Mouse (Mus musculus): ENCODE results near the gene Myo18a.

Myo18a gene

DNA sequence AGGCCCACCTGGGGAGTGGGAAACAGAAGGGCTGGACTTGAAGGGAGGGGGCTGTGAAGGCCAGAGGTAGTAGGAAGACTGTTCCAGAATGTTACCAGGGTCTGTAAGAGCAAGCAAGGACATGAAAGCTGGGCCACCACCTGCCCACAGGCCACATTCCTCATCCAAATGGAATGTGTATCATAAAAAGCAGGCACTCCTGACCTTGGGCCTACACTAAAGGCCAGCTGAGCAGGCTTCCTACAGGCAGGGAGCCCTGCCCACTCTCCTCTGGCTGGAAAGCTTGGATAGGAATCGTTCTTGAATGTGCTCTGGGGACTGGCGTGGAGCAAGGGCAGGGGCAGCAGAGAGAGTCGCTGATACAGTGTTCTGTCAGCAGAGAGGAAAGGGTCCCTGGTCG lies 73.7 kb downstream of the Myo18a start:
- no peak for DNase-seq (ENCODE audit: low spot score)

GRCm38 (mm10) chr11:77837856-77838255 lies 74.8 kb downstream of the Myo18a start:
- no peak for DNase-seq (ENCODE audit: low spot score)

GRCm38 (mm10) chr11:77840523-77841245 lies 77.6 kb downstream of the Myo18a start:
- no peak for DNase-seq (ENCODE audit: low spot score)

GRCm38 (mm10) chr11:77843068-77843905 lies 80.2 kb downstream of the Myo18a start:
- DNase-seq (ENCODE audit: low spot score), result no peak

DNA sequence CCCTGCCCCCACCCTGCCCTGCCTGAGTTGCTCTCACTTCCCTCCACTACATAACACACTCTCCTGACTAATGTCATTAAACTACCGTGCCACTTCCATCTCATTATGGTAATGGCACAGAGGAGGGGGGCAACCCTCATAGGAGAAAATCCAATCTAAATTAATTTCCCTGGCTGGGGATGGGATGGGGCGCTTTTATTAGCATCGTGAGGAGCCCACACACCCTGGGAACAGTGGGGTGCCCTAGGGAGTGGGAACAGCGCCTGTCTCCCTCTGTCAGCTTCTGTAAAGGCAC lies 80.8 kb downstream of the Myo18a start:
- DNase-seq (ENCODE audit: low spot score), result no peak

DNA sequence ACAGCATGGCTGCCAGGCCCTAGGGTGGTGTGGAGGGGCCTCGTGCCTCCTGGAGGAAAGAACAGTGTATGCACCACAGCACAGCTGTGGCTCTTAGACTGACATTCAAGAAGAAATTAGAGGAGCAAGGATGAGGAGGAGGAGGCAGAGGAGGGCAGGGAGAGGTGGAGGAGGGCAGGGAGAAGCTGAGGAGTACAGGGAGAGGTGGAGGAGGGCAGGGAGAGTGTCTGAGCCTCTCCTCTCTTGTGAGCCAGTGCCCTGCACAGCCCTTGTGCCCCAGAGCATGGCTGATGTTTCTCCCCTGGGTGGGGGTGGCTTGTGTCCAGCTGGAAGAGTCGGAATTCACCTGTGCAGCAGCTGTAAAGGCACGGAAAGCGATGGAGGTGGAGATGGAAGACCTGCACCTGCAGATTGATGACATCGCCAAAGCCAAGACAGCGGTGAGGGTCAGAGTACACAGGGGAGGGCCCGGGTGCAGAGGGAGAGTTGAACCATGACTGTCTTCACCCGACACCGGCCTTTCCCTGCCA lies 84.6 kb downstream of the Myo18a start:
- DNase-seq (ENCODE audit: low spot score), result no peak

DNA sequence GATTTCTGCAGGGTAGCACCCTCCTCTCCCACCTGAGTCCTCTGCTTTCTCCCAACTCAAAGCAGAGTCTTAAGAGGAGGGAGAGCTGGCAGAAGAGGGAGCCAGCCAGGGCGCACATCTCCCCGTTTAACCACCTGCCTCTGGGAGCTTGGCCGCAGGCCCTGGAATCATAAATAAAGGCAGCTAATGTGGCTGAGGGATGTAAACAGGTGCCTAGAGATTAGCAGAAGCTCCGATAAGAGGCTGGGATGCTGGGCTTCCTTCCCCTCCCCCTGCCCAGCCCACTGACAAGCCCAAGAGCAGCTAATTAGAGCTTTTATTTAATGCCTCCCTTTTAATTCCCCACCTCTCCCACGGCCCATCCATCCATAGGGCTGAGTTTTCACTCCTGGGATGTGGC lies 85.1 kb downstream of the Myo18a start:
- DNase-seq (ENCODE audit: low spot score), result no peak

DNA sequence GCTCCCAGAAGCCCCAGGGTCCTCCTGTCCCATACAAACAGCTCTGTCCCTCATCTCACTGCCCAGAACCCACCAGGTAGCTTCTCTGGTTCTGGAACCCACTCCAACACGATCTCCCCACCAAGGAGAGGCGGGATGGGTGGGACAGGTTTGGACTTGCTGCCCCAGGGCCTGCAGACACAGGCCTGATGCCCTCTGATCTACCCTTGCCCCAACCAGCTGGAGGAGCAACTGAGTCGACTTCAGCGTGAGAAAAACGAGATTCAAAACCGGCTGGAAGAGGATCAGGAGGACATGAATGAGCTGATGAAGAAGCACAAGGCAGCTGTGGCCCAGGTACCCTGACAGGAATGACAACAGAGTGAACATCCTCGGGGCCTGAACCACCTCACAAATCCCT lies 86.1 kb downstream of the Myo18a start:
- no peak for DNase-seq (ENCODE audit: low spot score)

DNA sequence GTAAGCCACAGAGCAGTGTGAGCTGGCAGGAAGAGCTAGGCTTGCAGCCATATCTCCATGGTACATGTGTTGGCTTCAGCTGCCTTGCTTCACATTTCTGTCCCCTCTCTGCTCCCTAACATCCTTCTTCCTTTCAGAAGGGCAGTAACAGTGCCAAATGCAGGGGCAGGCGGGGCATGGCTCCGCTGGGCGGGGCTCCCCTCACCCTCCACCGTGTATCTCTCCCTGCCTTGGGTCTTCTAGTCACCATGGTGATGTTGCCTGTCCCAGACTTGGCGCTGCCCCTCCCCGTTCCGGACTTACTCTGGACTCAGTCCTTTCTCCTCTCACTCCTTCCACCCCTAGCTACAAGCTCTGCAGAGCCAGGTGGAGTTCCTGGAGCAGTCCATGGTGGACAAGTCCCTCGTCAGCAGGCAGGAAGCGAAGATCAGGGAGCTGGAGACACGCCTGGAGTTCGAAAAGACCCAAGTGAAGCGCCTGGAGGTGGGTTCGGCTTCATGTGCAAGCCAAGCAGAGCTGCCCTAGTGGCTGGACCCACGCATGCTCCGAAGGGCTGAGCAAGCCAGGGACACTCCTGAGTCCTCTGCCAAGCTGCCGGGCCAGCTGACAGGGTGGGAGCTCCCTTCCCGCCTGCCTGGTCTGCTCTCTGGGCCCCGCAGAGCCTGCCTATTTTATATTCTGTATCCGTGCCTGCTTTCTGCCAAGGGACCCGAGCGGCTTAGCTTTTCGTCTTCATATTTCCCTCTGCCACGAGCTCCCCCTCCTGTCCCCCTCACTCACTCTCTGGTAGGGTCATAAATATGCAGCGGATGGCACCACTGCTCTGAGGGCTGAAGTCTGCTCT lies 87.6 kb downstream of the Myo18a start:
- DNase-seq (ENCODE audit: low spot score), result no peak

DNA sequence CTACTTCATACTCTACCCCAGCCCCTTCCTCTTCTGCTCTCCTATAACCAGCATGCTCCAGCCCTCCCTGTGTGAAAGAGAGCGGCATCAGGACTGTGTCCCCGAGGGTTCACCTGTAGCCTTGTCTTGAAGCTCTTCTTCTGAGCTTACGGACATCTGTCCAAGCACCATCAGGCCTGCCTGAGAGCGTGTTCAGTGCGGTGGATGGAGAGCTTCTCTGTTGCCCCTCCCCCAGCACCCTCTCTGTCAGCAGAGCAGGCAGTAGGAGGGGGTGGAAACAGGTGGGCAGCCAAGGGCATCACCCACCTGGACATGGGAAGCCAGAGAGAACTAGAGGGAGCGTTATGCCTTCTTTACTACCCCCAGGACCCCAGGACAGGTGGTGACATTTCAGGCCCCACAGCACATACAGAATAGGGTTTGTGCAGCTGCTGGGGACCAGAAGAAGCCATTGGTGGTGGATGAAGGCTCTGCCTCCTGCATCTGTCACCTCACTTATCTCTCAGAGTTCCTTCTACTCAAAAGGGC lies 88.5 kb downstream of the Myo18a start:
- no peak for DNase-seq (ENCODE audit: low spot score)

DNA sequence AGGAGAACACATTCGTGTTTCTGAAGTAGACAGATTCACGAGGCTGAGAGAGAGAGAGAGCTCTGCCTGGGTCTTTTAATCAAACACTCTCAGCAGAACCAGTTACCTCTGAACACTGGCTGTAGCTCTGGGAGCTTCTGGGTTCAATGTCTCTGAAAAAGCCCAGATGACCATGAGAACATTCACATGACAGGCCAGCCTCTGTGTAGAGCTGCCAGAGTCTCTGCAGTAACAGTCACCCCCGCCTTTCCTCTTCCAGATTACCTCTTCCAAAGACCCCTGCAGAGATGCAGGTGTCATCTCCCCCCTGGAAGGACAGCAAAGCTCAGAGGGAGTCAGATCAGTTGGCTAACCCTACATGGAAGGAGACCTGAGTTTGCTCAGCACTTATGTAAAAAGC lies 89.1 kb downstream of the Myo18a start:
- DNase-seq (ENCODE audit: low spot score), result no peak

GRCm38 (mm10) chr11:77852941-77853668 lies 90.1 kb downstream of the Myo18a start:
- DNase-seq (ENCODE audit: low spot score), result no peak

DNA sequence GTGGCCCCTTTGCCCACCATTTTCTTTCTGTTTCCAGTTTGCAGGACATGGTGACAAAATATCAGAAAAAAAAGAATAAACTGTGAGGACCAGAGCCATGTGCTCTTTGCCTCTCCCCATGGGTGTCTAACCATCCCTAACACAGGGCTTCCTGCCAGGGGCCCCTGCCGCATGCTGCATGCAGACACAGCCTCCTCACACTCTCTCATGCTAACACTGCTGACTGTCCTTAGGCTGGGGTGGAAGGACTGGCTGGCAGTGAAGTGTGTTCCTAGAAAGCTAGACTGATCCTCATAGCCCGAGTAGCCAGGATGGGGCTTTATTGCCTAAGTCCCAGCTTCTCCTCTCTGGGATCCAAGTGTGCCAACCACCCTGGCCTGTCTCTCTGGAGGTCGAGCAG lies 91.6 kb downstream of the Myo18a start:
- no peak for DNase-seq (ENCODE audit: low spot score)

DNA sequence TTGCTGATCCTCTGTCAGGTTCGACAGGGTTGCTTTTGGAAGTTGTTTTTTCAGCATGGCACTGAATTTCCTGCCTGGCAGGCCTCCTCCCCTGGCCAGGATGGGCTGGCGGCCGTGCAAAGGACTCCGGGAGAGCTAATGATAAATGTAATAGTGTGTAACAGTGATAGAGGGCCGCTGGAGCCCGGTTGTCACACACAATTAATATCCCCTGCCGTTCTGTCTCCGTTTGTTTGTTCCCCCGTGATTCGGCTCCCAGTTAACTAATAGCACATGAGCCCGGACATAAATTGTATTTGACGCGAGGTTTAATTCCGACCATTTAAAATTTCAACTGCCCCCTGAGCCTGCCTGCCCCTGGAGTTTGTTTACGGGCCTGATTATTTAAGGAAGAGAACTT lies 92.3 kb downstream of the Myo18a start:
- DNase-seq (ENCODE audit: low spot score), result no peak

DNA sequence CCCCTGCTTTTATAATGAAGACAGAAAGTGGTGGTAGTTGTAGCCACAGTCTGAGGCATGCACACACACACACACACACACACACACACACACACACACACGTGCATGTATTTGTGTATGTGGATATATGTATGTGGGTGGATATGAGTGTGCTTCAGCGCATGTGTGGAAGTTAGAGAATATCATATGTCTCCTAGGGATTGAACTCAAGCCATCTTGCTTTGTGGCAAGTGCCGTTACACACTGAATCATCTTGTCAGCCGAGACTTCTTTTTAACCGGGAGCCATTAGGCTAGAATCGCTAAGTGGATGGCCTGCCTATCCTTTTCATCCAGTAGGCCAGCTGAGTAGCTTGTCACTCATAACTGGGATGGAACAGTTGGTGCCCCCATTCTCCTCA lies 94.0 kb downstream of the Myo18a start:
- DNase-seq (ENCODE audit: low spot score), result no peak

GRCm38 (mm10) chr11:77858589-77858988 lies 95.5 kb downstream of the Myo18a start:
- no peak for DNase-seq (ENCODE audit: low spot score)

DNA sequence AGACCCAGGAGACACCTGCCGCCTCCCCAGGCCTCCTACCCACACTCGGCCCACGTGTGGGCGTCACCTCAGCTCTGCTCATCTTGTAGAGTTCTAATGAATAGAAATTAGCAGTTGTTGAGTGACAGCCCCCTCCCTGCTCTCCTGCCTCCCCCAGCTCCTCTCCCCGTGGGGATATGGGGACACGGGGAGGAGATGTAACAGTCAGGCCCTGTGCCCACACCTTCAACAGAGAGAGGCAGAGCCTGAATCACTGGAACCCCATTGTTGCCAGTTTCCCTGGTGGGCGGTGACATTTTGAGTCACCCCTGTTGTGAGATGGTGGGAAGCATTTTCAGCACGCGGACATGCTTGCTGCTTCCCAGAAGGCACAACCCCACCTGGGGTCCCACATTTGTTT lies 97.9 kb downstream of the Myo18a start:
- no peak for DNase-seq (ENCODE audit: low spot score)

DNA sequence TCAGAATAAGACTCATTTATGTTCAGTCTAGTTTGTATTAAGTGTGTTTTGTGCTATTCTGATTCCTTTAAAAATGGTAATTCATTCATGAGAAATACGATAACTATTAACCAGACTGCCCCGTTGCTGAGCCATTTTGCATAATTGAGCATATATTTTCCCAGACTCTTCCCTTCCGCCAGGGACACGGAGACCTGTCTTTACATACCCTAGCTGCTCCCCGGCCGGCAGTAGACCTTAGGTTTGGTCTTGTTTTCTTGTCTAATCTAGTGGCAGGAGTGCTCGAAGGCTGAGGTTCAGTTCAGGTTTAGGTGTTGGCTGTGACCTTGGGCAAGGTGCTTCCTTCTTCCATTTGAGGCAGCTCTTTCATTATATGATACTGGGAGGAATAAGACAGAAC lies 99.8 kb downstream of the Myo18a start:
- DNase-seq (ENCODE audit: low spot score), result no peak

GRCm38 (mm10) chr11:77864771-77865170 lies 101.7 kb downstream of the Myo18a start:
- DNase-seq (ENCODE audit: low spot score), result no peak

DNA sequence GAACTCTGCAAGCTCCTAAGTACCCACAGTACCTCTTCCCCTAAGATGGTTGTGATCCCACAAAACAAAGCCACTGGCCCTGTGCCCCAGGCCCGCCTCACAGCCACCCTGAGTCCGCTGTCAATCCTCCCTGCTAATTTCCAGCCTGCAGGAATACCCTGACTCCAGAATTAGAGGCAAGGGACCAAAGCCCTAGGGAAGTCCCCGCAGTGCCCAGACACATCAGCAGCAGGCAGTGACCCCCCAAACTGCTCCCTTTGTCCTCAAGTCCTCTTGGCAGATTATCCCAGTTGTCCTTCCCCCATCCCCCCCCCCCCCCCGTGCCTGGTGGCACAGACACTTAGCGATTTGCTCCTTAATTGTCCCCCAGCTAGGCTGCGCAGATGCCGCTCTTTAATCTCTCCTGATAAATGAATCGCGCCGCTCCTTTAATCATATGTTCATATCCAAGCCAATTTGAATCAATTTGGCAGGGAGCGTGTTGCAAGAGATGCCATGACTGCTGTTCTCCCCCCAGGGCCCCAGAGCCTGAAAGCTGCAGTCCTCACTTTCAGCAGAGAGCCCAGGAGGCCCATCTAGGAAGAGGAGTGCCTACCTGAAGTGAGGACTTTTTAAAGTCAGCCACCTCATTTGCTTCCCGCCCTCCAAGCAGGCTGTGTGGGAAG lies 104.5 kb downstream of the Myo18a start:
- DNase-seq (ENCODE audit: low spot score), result no peak

- DNase-seq (ENCODE audit: low spot score), result no peak
These were observed 108.4 kb downstream of the Myo18a start for GRCm38 (mm10) chr11:77871436-77871835.

All from ovary, postnatal 14 days (tissue).